Mouse (Mus musculus): ENCODE data around the gene Zdhhc12. TPM values are rescaled to one million over a fixed set of nuclear protein-coding genes. Genes with fewer than 3 reads are reported as not detected.

Zdhhc12 gene
- total RNA-seq (2023), result 10 to 100 TPM; 16.4 to 17.2 TPM

GRCm38 (mm10) chr2:30093471-30094207 lies at the start of gene Zdhhc12:
Zdhhc12 (minus strand) TSS chr2:30093648.

GRCm38 (mm10) chr2:30133613-30134377 lies 40.3 kb upstream of the Zdhhc12 start, which contains the start of gene Tbc1d13:
Tbc1d13 (plus strand) TSS chr2:30133746.

GRCm38 (mm10) chr2:30124472-30125274 lies 31.2 kb upstream of the Zdhhc12 start, which contains the start of gene Zer1:
Zer1 (minus strand) TSS chr2:30124585.

GRCm38 (mm10) chr2:30077502-30078348 lies 15.7 kb downstream of the Zdhhc12 start, which contains the start of gene Pkn3:
Pkn3 (plus strand) TSS chr2:30077684.

DNA sequence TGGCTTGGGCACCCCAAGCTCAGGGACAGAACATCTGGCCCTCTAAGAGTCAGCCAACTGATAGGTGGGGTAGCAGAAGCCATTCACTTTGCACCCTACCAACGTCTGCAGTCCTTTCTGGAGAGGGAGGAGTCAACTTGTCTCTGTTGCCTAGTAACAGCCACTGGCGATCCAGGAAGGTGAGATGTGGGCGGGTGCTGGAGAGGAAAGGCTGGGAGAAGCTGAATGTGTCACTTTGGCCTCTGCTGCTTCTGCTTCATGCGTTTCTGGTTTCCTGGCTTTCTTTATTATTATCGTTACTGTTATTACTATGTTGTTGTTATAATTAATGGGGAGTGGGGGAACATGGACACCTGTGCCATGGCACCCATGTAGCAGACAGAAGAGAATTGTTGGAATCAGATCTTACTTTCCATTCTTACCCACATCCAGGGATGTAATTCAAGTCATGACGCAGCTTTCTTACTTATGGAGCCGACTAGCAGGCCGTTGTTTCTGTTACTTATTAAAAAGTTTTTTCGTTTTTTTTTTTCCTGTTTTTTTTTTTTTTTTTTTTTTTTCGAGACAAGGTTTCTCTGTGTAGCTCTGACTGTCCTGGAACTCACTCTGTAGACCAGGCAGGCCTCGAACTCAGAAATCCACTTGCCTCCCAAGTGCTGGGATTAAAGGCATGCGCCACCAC lies 36.1 kb downstream of the Zdhhc12 start, which contains the start of gene Set:
Gene Set, plus strand, starts transcription at position 156 of the 682 bp plus-strand sequence.

DNA sequence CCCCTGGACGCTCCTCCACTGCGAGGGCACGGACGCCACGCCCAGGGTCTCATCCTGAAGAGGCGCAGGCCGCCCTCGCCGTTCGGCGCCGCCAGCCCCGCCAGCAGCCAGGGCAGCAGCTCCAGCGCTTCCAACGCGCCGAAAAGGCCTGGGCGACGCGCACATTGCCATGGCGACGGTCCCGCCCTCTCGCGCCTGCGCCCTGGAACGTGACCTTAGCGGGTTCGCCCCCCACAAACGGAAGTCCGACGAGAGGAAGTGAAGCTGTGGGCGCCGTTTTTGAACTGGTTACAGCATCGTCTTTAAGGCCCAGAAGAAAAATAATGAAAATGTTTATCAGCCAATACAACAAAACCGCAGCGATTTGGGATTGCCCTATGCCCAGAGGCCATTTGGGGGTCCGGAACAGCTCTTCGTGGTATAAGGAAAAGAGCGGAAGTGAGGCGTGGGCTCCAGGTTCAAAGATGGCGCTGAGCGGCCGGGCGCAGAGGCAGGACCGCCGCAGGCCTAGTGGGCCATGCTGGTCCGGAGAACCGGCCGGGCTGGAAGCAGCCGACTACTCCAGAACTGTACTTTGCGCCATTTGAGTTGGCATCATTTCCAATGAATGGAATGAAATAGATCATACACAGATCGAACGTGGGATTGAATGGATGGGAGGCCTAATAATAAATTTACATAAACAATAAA lies 44.6 kb downstream of the Zdhhc12 start, which contains the start of gene Wdr34:
Gene Wdr34, minus strand, starts transcription at position 183 of the 690 bp plus-strand sequence.

Other genes with a start within 250 kb of the Zdhhc12 start
- gene Cercam, start 224.5 kb downstream of the Zdhhc12 start, total RNA-seq (2023), result 1 to 10 TPM; 4.4 to 7.3 TPM
- gene Odf2, start 204.4 kb downstream of the Zdhhc12 start, total RNA-seq (2023), result 10 to 100 TPM; 77.4 to 98.6 TPM
- 100 to 1,000 TPM in 1 of 2 experiments, 10 to 100 TPM in 1; 83.8 to 105 TPM for gene Gle1, start 158.2 kb downstream of the Zdhhc12 start, total RNA-seq (2023)
- 100 to 1,000 TPM; 286 to 298 TPM for gene Sptan1, start 128.1 kb downstream of the Zdhhc12 start, total RNA-seq (2023)
- 1 to 10 TPM; 1.0 to 2.2 TPM for gene Wdr34, start 44.8 kb downstream of the Zdhhc12 start, total RNA-seq (2023)
- gene Set, start 36.3 kb downstream of the Zdhhc12 start, total RNA-seq (2023), result 100 to 1,000 TPM; 252 to 272 TPM
- 1 to 10 TPM; 1.2 to 5.1 TPM for gene Pkn3, start 16.0 kb downstream of the Zdhhc12 start, total RNA-seq (2023)
- 10 to 100 TPM; 75.0 to 80.9 TPM for gene Zer1, start 30.9 kb upstream of the Zdhhc12 start, total RNA-seq (2023)
- gene Tbc1d13, start 40.1 kb upstream of the Zdhhc12 start, total RNA-seq (2023), result 10 to 100 TPM; 43.0 to 54.7 TPM
- 10 to 100 TPM; 15.3 to 16.6 TPM for gene Endog, start 77.8 kb upstream of the Zdhhc12 start, total RNA-seq (2023)
- 10 to 100 TPM; 24.1 to 24.5 TPM for gene Spout1, start 84.8 kb upstream of the Zdhhc12 start, total RNA-seq (2023)
- gene Kyat1, start 112.2 kb upstream of the Zdhhc12 start, total RNA-seq (2023), result 10 to 100 TPM; 12.4 to 15.4 TPM
- gene Lrrc8a, start 144.1 kb upstream of the Zdhhc12 start, total RNA-seq (2023), result 10 to 100 TPM; 60.4 to 62.7 TPM
- gene Gm28035, start 146.9 kb upstream of the Zdhhc12 start, total RNA-seq (2023), result 1 to 10 TPM; 7.0 to 8.3 TPM
- 10 to 100 TPM; 18.3 to 26.2 TPM for gene Phyhd1, start 172.6 kb upstream of the Zdhhc12 start, total RNA-seq (2023)
- gene Gm28038, start 187.4 kb upstream of the Zdhhc12 start, total RNA-seq (2023), result not detected
- 10 to 100 TPM in 1 of 2 experiments, 1 to 10 TPM in 1; 8.5 to 12.3 TPM for gene Dolk, start 192.7 kb upstream of the Zdhhc12 start, total RNA-seq (2023)
- 10 to 100 TPM; 56.2 to 60.7 TPM for gene Nup188, start 192.7 kb upstream of the Zdhhc12 start, total RNA-seq (2023)